Mouse (Mus musculus): ENCODE measurements around the gene Rims3.

The Rims3 gene

GRCm38 (mm10) chr4:120890754-120891440 lies 36.3 kb downstream of the Rims3 start:
- DNase-seq (ENCODE audit: extremely low read depth, insufficient read length, low spot score), result no peak

- no peak for DNase-seq (ENCODE audit: extremely low read depth, insufficient read length, low spot score)
These were observed 37.3 kb downstream of the Rims3 start for GRCm38 (mm10) chr4:120891960-120892359.

GRCm38 (mm10) chr4:120892516-120892915 lies 37.9 kb downstream of the Rims3 start:
- DNase-seq (ENCODE audit: extremely low read depth, insufficient read length, low spot score), result no peak

- DNase-seq (ENCODE audit: extremely low read depth, insufficient read length, low spot score), result no peak
These were observed 39.2 kb downstream of the Rims3 start for GRCm38 (mm10) chr4:120893656-120894401.

GRCm38 (mm10) chr4:120894584-120894983 lies 40.0 kb downstream of the Rims3 start:
- no peak for DNase-seq (ENCODE audit: extremely low read depth, insufficient read length, low spot score)

- DNase-seq (ENCODE audit: extremely low read depth, insufficient read length, low spot score), result no peak
These were observed 40.6 kb downstream of the Rims3 start for GRCm38 (mm10) chr4:120895226-120895625.

GRCm38 (mm10) chr4:120895810-120896584 lies 41.4 kb downstream of the Rims3 start:
- no peak for DNase-seq (ENCODE audit: extremely low read depth, insufficient read length, low spot score)

- DNase-seq (ENCODE audit: extremely low read depth, insufficient read length, low spot score), result no peak
These were observed 49.9 kb downstream of the Rims3 start for GRCm38 (mm10) chr4:120904533-120904932.

- no peak for DNase-seq (ENCODE audit: extremely low read depth, insufficient read length, low spot score)
These were observed 51.0 kb downstream of the Rims3 start for GRCm38 (mm10) chr4:120905644-120906043.

GRCm38 (mm10) chr4:120909558-120910150 lies 55.0 kb downstream of the Rims3 start:
- DNase-seq (ENCODE audit: extremely low read depth, insufficient read length, low spot score), result no peak

GRCm38 (mm10) chr4:120911086-120911485 lies 56.5 kb downstream of the Rims3 start:
- DNase-seq (ENCODE audit: extremely low read depth, insufficient read length, low spot score), result no peak

GRCm38 (mm10) chr4:120912866-120913265 lies 58.2 kb downstream of the Rims3 start:
- no peak for DNase-seq (ENCODE audit: extremely low read depth, insufficient read length, low spot score)

GRCm38 (mm10) chr4:120913443-120913842 lies 58.8 kb downstream of the Rims3 start:
- DNase-seq (ENCODE audit: extremely low read depth, insufficient read length, low spot score), result no peak

GRCm38 (mm10) chr4:120913861-120914260 lies 59.2 kb downstream of the Rims3 start:
- DNase-seq (ENCODE audit: extremely low read depth, insufficient read length, low spot score), result no peak

- no peak for DNase-seq (ENCODE audit: extremely low read depth, insufficient read length, low spot score)
These were observed 59.9 kb downstream of the Rims3 start for GRCm38 (mm10) chr4:120914501-120914900.

- no peak for DNase-seq (ENCODE audit: extremely low read depth, insufficient read length, low spot score)
These were observed 66.8 kb downstream of the Rims3 start for GRCm38 (mm10) chr4:120921461-120921860.

- DNase-seq (ENCODE audit: extremely low read depth, insufficient read length, low spot score), result peak; percentile 88
These were observed 70.1 kb downstream of the Rims3 start, which contains the start of gene Exo5 for GRCm38 (mm10) chr4:120924554-120925299. TSS of gene Exo5 (minus strand) at chr4:120925017.

GRCm38 (mm10) chr4:120925386-120925785 lies 70.8 kb downstream of the Rims3 start:
- DNase-seq (ENCODE audit: extremely low read depth, insufficient read length, low spot score), result no peak

- DNase-seq (ENCODE audit: extremely low read depth, insufficient read length, low spot score), result no peak
These were observed 74.1 kb downstream of the Rims3 start for GRCm38 (mm10) chr4:120928686-120929085.

- no peak for DNase-seq (ENCODE audit: extremely low read depth, insufficient read length, low spot score)
These were observed 76.1 kb downstream of the Rims3 start for GRCm38 (mm10) chr4:120930736-120931135.
